Mouse (Mus musculus): ENCODE measurements around the gene St13. TPM values are rescaled to one million over a fixed set of nuclear protein-coding genes. Genes with fewer than 3 reads are reported as not detected.

The St13 gene
- 10 to 100 TPM; 43.0 to 50.3 TPM for total RNA-seq (2023)

GRCm38 (mm10) chr15:81399638-81400315, at the start of gene St13, which contains the start of gene Xpnpep3:
TSS of gene St13 (minus strand) at chr15:81400077.
TSS of gene Xpnpep3 (plus strand) at chr15:81400138.

GRCm38 (mm10) chr15:81408199-81408598, 8.3 kb upstream of the St13 start, which contains the start of gene Dnajb7:
TSS of gene Dnajb7 (minus strand) at chr15:81408299.

GRCm38 (mm10) chr15:81360345-81361021, 39.4 kb downstream of the St13 start, which contains the start of gene Slc25a17:
TSS of gene Slc25a17 (minus strand) at chr15:81360812.

Other genes starting within 250 kb of the St13 start
- gene Mrtfa, start 209.3 kb downstream of the St13 start, total RNA-seq (2023), result 100 to 1,000 TPM; 191 to 216 TPM
- gene Mchr1, start 164.6 kb downstream of the St13 start, total RNA-seq (2023), result not detected
- gene Slc25a17, start 39.3 kb downstream of the St13 start, total RNA-seq (2023), result 10 to 100 TPM; 24.3 to 25.5 TPM
- gene Xpnpep3, start 61 bp upstream of the St13 start, total RNA-seq (2023), result 10 to 100 TPM in 1 of 2 experiments, 1 to 10 TPM in 1; 9.3 to 10.5 TPM
- not detected for gene Dnajb7, start 8.2 kb upstream of the St13 start, total RNA-seq (2023)
- 10 to 100 TPM; 67.8 to 80.5 TPM for gene Rbx1, start 66.2 kb upstream of the St13 start, total RNA-seq (2023)
- 100 to 1,000 TPM; 162 to 181 TPM for gene Ep300, start 185.3 kb upstream of the St13 start, total RNA-seq (2023)